Mouse (Mus musculus) ES-Bruce4 (cell line): ENCODE results near the gene Rnf212b.

Source experiments
- CTCF ChIP-seq: IDR thresholded peaks from one replicate; pipeline ENCODE4 v1.8.1; 2011; ENCODE audit warnings: low read depth, low read length
- EP300 ChIP-seq: IDR thresholded peaks from 2 replicates; pipeline ENCODE4 v1.6.1; 2011; ENCODE audit warnings: low read depth, low read length; ENCODE audit not compliant: insufficient read depth
- POLR2A ChIP-seq: IDR thresholded peaks from one replicate; pipeline ENCODE4 v1.8.1; 2011; ENCODE audit warnings: low read length; ENCODE audit not compliant: insufficient read depth

DNA sequence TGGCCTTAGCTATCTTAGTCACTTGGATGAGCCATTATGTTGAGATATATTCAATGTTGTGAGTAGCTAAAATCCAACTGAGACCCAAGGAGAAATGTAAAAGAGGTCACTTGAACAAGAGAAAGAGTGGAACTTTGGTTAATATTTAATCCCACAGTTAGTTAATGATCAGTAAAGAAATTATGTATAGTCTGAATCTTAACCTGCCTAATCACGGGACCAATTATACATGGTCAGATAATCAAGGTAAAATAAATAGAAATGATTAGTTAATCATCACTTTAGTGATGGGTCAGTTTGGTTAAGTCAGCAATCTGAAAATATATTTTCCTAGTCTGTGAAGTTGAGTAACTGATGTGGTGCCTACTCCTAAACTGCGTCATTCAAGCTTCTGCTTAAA lies 8.4 kb downstream of the Rnf212b start:
- no peak for TF ChIP-seq CTCF
- TF ChIP-seq POLR2A: no peak
- no peak for TF ChIP-seq EP300
